Mouse (Mus musculus) urinary bladder, adult 18-20 months (tissue): Measurements from ENCODE around the gene Srarp.

Source experiments
- DNase-seq, 2 experiments: peaks; one replicate each; pipeline ENCODE4 v3.0.0; 2022; ENCODE audit warnings: low spot score in 2 of 2, mixed read lengths in 2 of 2

The Srarp gene

GRCm38 (mm10) chr4:141425484-141426479 is 10.1 kb downstream of the Srarp start:
- DNase-seq, result no peak

- no peak for DNase-seq
These were observed 12.0 kb downstream of the Srarp start for GRCm38 (mm10) chr4:141423691-141424431.

- no peak for DNase-seq
These were observed 12.6 kb downstream of the Srarp start for GRCm38 (mm10) chr4:141423288-141423687.

- DNase-seq, result no peak
These were observed 13.1 kb downstream of the Srarp start for GRCm38 (mm10) chr4:141422841-141423240.

GRCm38 (mm10) chr4:141421423-141421822 is 14.5 kb downstream of the Srarp start:
- DNase-seq, result peak in 1 of 2 experiments; percentile 56

- no peak for DNase-seq
These were observed 15.0 kb downstream of the Srarp start for GRCm38 (mm10) chr4:141420886-141421285.

- no peak for DNase-seq
These were observed 15.6 kb downstream of the Srarp start, which contains the start of gene Hspb7 for GRCm38 (mm10) chr4:141420192-141420829. TSS of gene Hspb7 (plus strand) at chr4:141420779.

- no peak for DNase-seq
These were observed 16.3 kb downstream of the Srarp start for GRCm38 (mm10) chr4:141419398-141420191.

GRCm38 (mm10) chr4:141415924-141416323 is 20.0 kb downstream of the Srarp start, which contains the start of gene Clcnkb:
TSS of gene Clcnkb (minus strand) at chr4:141416014.
- DNase-seq, result no peak

- no peak for DNase-seq
These were observed 24.4 kb downstream of the Srarp start for GRCm38 (mm10) chr4:141411430-141411992.

GRCm38 (mm10) chr4:141408577-141408976 is 27.3 kb downstream of the Srarp start:
- no peak for DNase-seq

- peak in 1 of 2 experiments; percentile 40 for DNase-seq
These were observed 29.2 kb downstream of the Srarp start for GRCm38 (mm10) chr4:141406516-141407299.

GRCm38 (mm10) chr4:141405314-141405622 is 30.6 kb downstream of the Srarp start:
- DNase-seq, result no peak

GRCm38 (mm10) chr4:141404518-141405313 is 31.2 kb downstream of the Srarp start:
- DNase-seq, result peak; percentile 70 to 82

- no peak for DNase-seq
These were observed 35.7 kb downstream of the Srarp start for GRCm38 (mm10) chr4:141400171-141400570.

- no peak for DNase-seq
These were observed 37.4 kb downstream of the Srarp start, which contains the start of gene Clcnka for GRCm38 (mm10) chr4:141398545-141398944. TSS of gene Clcnka (minus strand) at chr4:141398724.

- no peak for DNase-seq
These were observed 38.0 kb downstream of the Srarp start for GRCm38 (mm10) chr4:141397861-141398260.

GRCm38 (mm10) chr4:141394751-141395150 is 41.2 kb downstream of the Srarp start:
- no peak for DNase-seq

- DNase-seq, result no peak
These were observed 44.6 kb downstream of the Srarp start for GRCm38 (mm10) chr4:141391293-141391692.
